Mouse (Mus musculus) small intestine, adult 2 months (tissue): ENCODE data around the gene Rab44. TPM values are rescaled to one million over a fixed set of nuclear protein-coding genes. Genes with fewer than 3 reads are reported as not detected.
"Not testable (repeated sequence)": the region's sequence is repeated elsewhere in the genome, so short reads cannot be mapped to it uniquely, and the experiment has no call there.

ENCODE experiments used
- H3K27ac ChIP-seq: fragments of 200-500 bp; 2 replicates; pipeline ENCODE4 v1.5.1; 2012; ENCODE audit warnings: low read depth, low read length, control low read depth, inconsistent platforms; ENCODE audit not compliant: insufficient read depth
- H3K27me3 ChIP-seq: fragments of 200-500 bp; 2 replicates; pipeline ENCODE4 v1.6.1; 2012; ENCODE audit warnings: mild to moderate bottlenecking, moderate library complexity, low read length, inconsistent platforms; ENCODE audit not compliant: control insufficient read depth, insufficient read depth
- H3K36me3 ChIP-seq: fragments of 200-500 bp; 2 replicates; pipeline ENCODE4 v1.6.1; 2012; ENCODE audit warnings: mild to moderate bottlenecking, low read length, control low read depth, inconsistent platforms; ENCODE audit not compliant: control insufficient read depth, insufficient read depth
- H3K4me1 ChIP-seq: fragments of 200-500 bp; 2 replicates; pipeline ENCODE4 v1.6.1; 2012; ENCODE audit warnings: low read length, inconsistent platforms, mixed read lengths; ENCODE audit not compliant: control insufficient read depth, insufficient read depth, insufficient read length
- H3K4me3 ChIP-seq: fragments of 200-500 bp; 2 replicates; pipeline ENCODE4 v1.5.1; 2012; ENCODE audit warnings: low read depth, mild to moderate bottlenecking, control low read depth, inconsistent platforms, low read length, moderate library complexity
- CTCF ChIP-seq: fragments of 200-500 bp; IDR thresholded peaks from 2 replicates; pipeline ENCODE4 v1.5.1; 2012; ENCODE audit warnings: low read depth, mild to moderate bottlenecking, control low read depth, inconsistent platforms, low read length, moderate library complexity, mixed read lengths; ENCODE audit not compliant: insufficient replicate concordance, insufficient read length; ENCODE audit errors: extremely low read depth
- POLR2A ChIP-seq: fragments of 200-500 bp; IDR thresholded peaks from 2 replicates; pipeline ENCODE4 v1.6.1; 2012; ENCODE audit warnings: low read depth, mild to moderate bottlenecking, control low read depth, inconsistent platforms, low read length, moderate library complexity
- WGBS: fragments of 180-500 bp; shearing (Covaris S2); methylation state at CpG from one replicate; pipeline ENCODE4 v1.1.7; 2018; 5-methylcytosine and 5-hydroxymethylcytosine counted together
- polyA plus RNA-seq: library from polyadenylated mRNA; depleted of rRNA; stranded (reverse); fragments of >200 nt; gene quantifications from 2 replicates; pipeline ENCODE4 v1.2.3, GENCODE M21; 2012

Gene Rab44
- polyA plus RNA-seq, 1 experiment = 0.37 TPM

DNA sequence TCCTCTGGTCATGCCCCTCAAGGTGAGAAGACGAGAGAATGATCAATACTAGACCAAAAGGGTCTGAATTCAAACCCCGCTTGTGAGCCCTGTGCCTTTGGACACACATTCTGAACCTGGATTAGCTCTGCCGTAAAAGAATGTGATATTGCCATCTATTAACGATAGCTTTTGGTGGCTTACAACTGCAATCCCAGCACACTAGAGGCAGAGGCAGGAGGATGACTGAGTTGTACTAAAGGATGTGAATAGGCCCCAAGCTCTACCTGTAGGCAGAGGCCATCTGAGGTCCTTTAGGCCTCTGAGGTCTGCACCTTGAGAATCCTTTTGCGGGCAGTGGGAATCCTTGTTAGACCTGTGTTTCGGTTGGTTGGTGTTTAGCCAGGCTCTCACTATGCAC is 17.7 kb upstream of the Rab44 start:
- 62% methylated on average over 6 of the region's 6 CpGs for WGBS

DNA sequence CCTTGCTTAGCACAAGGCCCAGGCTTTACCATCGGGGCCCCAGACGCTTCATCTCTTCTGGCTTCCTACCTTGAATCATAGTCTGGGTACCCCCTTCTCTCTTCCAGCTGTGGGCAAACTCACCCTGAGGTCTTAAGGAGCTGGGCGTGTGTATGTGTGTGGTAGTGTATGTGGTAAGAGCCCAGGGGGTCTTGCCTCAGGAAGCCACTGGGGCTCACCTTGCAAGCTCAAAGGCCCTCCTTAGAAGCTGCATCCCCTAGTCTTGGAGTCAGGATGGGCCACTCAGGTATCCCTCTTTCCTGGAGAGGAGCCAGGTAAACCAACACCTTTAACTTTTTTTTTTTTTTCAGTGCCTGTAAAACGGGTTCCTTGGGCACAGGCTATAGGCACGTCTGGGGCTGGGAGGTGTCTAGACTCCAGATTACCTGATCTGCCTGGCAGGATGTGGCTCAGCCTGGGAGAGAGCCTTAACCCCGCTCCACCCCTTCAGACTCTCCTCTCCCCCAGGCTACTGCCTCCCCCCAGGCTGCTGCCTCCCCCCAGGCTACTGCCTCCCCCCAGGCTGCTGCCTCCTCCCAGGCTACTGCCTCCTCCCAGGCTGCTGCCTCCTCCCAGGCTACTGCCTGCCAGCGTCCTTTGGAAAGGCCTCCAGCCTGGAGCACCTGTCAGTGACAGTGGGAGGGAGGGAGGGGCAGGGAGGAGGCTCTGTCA is 16.9 kb upstream of the Rab44 start:
- WGBS = 26% methylated on average over 7 of the region's 7 CpGs

More for the DNA sequence above, 17.7 kb upstream of the Rab44 start:
- Histone ChIP-seq H3K27ac (peak overlapping the region; percentile 22; the same call in 1 of the 2 replicates), H3K36me3 (peaks cover 24% of the 10 kb centered on the region), H3K4me1 (peaks cover 2% of the 10 kb centered on the region), H3K4me3 (peak overlapping the region; percentile 26), H3K27me3 (no peaks in the 10 kb centered on the region)
- TF ChIP-seq CTCF (no peak), POLR2A (no peak)

DNA sequence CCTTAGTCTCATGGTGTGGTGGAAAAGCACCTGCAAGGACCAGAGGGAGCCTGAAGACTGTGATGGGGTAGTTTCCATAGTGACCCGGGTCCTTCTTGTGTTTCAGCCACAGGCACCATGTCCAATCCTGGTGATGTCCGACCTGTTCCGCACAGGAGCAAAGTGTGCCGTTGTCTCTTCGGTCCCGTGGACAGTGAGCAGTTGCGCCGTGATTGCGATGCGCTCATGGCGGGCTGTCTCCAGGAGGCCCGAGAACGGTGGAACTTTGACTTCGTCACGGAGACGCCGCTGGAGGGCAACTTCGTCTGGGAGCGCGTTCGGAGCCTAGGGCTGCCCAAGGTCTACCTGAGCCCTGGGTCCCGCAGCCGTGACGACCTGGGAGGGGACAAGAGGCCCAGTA is 15.7 kb upstream of the Rab44 start:
- H3K36me3 ChIP-seq = peaks cover 24% of the 10 kb centered on the region
- TF ChIP-seq CTCF (no peak), POLR2A (no peak)
- no peak overlapping the region for H3K27ac ChIP-seq
- peaks cover 2% of the 10 kb centered on the region for H3K4me1 ChIP-seq
- WGBS = 95% methylated on average over 24 of the region's 24 CpGs
- H3K4me3 ChIP-seq = no peak overlapping the region
- no peaks in the 10 kb centered on the region for H3K27me3 ChIP-seq

More for the DNA sequence above, 16.9 kb upstream of the Rab44 start:
- Histone ChIP-seq H3K27ac (no peak overlapping the region), H3K36me3 (peaks cover 24% of the 10 kb centered on the region), H3K4me1 (peaks cover 2% of the 10 kb centered on the region), H3K27me3 (no peaks in the 10 kb centered on the region), H3K4me3 (peak overlapping the region; percentile 26)
- no peak for TF ChIP-seq POLR2A
- no peak; the same call in 1 of the 2 replicates for TF ChIP-seq CTCF

DNA sequence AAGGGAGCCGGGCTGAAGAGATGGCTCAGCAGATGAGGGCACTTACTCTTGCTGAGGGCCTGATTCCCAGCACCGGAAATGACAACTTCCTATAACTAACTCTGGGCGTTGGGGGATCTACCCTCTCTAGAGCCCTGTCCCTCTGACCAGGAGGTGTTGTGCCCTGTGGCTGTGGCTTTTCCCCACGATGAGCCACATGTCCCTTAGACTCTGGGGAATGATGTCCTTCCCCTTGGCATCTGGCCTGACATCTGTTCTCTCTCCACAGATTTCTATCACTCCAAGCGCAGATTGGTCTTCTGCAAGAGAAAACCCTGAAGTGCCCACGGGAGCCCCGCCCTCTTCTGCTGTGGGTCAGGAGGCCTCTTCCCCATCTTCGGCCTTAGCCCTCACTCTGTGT is 14.9 kb upstream of the Rab44 start:
- Histone ChIP-seq H3K27ac (no peak overlapping the region), H3K4me1 (peaks cover 2% of the 10 kb centered on the region), H3K36me3 (peaks cover 24% of the 10 kb centered on the region), H3K4me3 (no peak overlapping the region), H3K27me3 (no peaks in the 10 kb centered on the region)
- TF ChIP-seq POLR2A (no peak), CTCF (no peak)
- WGBS = 76% methylated on average over 8 of the region's 8 CpGs

DNA sequence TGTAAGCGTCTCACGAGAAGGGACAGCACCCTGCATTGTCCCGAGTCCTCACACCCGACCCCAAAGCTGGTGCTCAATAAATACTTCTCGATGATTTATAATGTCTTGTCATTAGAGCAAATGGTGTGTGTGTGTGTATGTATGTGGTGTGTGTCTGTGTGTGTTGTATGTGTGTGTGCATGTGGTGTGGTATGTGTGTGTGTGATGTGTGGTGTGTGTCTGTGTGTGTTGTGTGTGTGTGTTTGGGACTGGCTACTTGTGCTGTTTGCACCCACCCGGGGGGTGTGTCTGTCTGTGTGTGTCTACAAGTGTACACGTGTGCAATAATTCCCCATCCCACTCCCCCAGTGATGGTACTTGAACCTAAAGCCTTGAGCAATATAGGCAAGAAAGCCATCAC is 13.3 kb upstream of the Rab44 start:
- no peak overlapping the region for H3K27ac ChIP-seq
- H3K4me3 ChIP-seq = no peak overlapping the region
- H3K36me3 ChIP-seq = peaks cover 24% of the 10 kb centered on the region
- TF ChIP-seq CTCF (no peak), POLR2A (no peak)
- peaks cover 2% of the 10 kb centered on the region for H3K4me1 ChIP-seq
- H3K27me3 ChIP-seq = no peaks in the 10 kb centered on the region
- WGBS = 89% methylated on average over 7 of the region's 7 CpGs

DNA sequence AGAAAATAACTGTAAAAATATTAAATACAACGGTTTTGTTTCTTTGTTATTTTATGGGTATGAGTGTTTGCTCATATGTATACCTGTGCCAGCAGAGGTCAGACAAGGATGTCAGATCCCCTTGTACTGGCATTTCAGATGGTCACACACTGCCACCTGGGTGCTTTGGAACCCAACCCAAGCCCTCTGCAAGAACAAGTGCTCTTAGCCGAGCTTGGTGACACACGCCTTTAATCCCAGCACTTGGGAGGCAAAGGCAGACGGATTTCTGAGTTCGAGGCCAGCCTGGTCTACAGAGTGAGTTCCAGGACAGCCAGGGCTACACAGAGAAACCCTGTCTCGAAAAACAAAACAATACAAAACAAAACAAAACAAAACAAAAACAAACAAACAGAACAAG is 3.6 kb upstream of the Rab44 start:
- H3K27ac ChIP-seq = not testable (repeated sequence)
- 65% methylated on average over 6 of the region's 6 CpGs for WGBS

DNA sequence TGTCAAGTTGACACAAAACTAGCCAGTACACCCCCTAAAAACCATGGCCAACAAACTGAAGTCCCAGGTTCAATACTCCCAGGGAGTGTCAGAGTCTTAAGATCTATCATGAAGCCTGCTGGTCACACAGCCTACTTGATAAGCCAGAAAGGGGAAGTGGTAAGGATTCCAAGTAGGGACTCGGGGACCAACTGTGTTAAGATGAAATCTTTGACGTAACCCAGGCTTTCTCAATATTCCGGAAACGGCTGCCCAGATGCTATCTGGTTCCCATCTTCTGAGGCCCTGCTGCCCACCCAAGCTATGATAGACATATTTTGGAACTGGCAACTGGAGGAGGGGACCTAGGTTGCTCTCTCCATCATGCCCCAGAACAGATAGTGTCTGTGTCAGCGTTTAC is 2.6 kb upstream of the Rab44 start:
- Histone ChIP-seq H3K27ac (no peak overlapping the region), H3K36me3 (no peaks in the 10 kb centered on the region), H3K4me1 (no peaks in the 10 kb centered on the region), H3K27me3 (no peaks in the 10 kb centered on the region), H3K4me3 (no peak overlapping the region)
- TF ChIP-seq POLR2A = no peak
- no peak for TF ChIP-seq CTCF
- 74% methylated on average over 5 of the region's 5 CpGs for WGBS

More for the DNA sequence above, 3.6 kb upstream of the Rab44 start:
- not testable (repeated sequence) for H3K36me3 ChIP-seq, H3K4me3 ChIP-seq, H3K27me3 ChIP-seq, H3K4me1 ChIP-seq
